Mouse (Mus musculus) large intestine, adult 2 months (tissue): ENCODE results near the gene Kl. TPM values are rescaled to one million over a fixed set of nuclear protein-coding genes. Genes with fewer than 3 reads are reported as not detected.

ENCODE experiments used
- DNase-seq: peaks from one replicate; pipeline ENCODE4 v3.0.0-alpha.2; 2012; ENCODE audit warnings: low read depth, low spot score
- WGBS: fragments of 180-500 bp; shearing (Covaris S2); methylation state at CpG from one replicate; pipeline ENCODE4 v1.1.7; 2018; 5-methylcytosine and 5-hydroxymethylcytosine counted together
- polyA plus RNA-seq: library from polyadenylated mRNA; depleted of rRNA; stranded (reverse); fragments of >200 nt; gene quantifications from 2 replicates; pipeline ENCODE4 v1.2.3, GENCODE M21; 2012; rRNA removed

The Kl gene
- 0.07 and 0.15 TPM in 2 replicates for polyA plus RNA-seq

DNA sequence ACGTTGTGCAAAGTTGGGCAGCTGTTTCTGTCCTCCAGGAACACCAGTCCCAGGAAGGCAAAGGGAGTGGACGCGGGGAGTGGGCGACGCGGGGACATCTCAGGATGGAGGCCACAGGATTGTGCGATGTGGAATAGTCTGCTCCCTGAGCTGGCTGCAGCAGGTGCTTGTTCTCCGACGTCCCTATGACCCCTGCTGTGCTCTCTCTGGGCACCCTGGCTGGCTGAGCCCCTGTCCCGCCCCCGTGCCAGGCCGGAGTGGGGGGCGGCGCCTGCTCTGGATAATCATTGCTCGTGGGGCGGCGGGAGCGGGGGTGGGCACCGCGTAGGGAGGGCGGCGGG is at the start of gene Kl:
TSS of gene Kl (plus strand) at position 280 of the 341 bp plus-strand sequence.
- 3% methylated on average over 22 of the region's 22 CpGs for WGBS
- DNase-seq: no peak

DNA sequence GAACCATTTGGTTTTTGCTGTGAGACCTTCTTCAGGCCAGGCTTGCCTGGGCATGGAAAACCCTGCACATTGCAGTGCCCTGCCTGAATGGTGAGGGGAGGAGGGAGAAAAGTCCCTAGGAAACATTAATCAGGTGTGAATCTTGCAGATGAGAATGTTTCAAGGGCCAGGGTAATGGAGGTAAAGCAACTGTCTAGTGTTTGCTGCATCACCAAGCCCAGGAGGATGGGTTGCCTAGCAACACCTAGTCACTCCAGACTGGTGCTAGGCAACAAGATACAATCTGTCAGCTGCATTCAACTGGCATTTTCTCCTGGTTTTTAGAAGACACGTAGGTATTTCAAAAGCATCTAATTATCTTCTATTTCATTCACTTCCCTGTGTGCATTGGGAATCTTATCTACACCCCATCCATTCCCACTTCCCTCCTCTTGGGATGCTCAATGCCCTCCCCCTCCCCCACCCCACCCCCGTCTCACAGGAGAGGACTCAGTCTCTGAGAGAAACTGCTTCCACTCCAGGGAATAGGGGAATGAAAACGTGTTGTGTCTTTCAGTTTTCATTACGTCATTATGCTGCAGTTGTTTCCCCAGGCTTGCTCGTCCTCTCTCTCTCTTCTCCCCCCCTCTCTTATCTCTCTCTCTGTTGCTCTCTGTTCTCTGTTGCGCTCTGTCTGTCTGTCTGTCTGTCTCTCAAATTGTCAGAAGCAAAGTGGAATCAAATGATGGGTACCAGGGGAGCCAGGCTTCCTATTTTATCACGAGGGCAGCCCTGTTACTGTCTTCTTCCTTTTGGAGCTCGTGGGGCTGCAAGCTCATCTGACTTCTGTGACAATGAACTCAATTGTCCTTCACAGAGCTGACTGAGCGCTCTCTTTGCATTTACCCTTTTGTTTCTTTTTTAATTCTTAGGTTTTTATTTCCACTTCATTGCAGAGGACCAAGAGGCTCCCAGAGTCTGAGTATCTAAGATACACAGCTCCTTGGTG is 46.1 kb upstream of the Kl start:
- DNase-seq: no peak
- WGBS: 48% methylated on average over 9 of the region's 9 CpGs

DNA sequence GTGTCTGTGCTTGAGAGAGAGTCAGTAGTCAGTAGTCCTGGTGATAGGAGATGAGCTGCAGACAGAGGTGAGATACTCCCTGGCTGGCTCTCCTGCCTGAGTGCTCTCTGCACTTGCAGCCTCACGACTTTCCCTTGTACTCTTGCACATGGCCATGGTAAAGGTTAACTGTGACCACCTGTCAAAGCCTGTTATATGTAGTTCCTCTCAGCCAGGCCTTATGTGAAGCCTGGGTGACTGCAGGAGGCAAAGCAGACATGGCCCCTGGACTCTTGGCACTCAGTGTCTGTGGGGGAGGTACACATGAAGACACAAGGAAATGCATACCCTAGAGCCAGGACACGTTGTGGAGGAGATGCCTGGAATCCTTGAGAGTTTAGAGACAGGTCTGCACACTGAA is 40.3 kb upstream of the Kl start:
- no peak for DNase-seq

DNA sequence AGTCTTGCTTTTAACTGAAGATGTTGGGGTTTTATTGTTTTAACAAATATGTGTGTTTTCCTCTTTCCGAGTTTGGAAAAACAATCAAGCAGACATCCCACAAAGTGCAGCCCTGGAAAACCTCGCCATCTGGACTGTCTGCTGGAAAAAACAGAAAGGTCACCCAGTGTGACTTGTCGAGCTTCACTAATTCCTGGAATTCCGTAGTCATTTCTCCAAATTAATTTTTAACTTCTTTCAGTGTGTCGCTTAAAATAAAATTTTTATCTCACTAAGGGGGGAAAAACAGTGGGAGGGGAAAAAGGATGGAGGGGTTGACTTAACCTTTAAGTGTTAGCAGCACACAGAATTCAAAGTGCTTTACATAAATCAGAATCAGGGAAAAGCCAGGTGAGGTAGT is 39.8 kb upstream of the Kl start:
- DNase-seq: no peak

More for the DNA sequence above, 40.3 kb upstream of the Kl start:
- 22% methylated on average over 2 of the region's 2 CpGs for WGBS

DNA sequence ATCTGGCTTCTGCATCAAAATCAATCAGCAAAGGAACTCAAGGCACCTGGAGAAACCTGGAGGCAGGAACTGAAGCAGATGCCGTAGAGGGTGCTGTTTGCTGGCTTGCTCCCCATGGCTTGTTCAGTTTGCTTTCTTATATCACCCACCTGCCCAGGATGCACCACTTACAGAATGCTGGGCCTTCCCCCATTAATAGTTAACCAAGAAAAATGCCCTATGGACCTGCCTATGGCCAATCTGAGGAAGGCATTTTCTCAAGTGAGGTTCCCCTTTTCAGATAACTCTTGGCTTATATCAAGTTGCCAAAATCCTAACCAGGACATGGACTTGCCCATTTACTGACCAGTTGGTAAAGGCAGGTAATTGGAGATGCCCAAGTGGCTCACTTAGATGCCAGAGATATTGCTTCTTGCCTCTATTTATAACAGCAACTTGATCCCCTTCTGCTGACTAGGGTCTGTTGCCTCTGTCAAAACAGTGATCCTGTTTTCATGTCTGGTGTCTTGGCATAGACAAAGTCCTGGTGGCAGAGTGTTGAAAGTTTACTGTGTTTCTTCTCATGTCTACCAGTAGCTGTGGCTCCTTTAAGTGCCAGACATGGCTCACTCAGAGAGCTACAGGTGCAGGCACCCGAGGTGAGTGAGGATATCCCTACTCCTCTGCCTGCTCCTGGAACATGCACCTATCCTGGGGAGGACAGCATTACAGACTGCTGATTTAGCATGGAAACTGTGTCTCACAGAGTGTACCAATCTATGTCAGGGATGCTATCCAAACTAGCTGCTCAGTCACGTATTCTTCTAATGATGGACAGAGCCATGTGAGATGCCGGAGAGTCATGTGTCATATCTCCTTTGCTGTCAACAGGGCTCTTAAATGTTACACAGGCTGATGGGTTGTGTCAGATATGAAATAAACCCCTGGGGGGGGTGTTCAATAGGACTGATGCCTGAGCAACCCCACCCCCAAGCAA is 37.0 kb upstream of the Kl start:
- DNase-seq: no peak
- WGBS: 71% methylated on average over 4 of the region's 4 CpGs

More for the DNA sequence above, 39.8 kb upstream of the Kl start:
- WGBS: 28% methylated on average over 5 of the region's 5 CpGs

DNA sequence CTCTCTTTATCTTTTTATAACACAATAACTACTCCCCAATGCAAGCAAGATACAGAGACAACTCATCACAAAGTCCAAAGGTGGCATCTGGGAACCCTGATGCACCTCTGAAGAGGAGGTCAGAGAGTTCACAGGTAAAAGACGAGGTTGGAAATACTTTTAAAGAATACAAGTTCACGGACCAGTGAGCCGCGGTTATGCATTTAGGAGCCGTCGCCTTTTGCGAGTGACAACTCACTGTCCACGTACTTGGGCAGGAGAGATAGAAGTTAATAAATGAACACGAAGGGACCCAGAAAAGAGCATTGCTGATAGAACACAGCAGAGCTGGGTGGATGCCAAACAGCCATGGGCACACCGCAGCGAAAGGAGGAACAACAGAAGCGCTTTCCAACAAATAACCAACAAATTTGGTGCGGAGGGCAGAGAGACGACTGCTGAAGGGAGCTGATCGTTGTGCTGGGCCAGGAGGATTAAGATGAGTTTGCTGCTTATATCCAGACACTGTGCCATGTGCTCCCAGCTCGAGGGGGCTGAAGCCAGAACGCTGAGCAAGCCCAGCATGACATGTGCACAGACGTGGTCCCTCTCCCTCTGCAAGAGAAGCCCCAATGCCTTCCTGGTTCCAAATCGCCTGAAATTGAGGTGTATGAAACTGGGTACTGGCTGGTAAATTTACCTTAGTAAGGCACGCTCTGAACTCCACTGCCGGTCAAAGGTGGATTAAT is 35.1 kb upstream of the Kl start:
- DNase-seq: no peak
- 58% methylated on average over 21 of the region's 21 CpGs for WGBS

DNA sequence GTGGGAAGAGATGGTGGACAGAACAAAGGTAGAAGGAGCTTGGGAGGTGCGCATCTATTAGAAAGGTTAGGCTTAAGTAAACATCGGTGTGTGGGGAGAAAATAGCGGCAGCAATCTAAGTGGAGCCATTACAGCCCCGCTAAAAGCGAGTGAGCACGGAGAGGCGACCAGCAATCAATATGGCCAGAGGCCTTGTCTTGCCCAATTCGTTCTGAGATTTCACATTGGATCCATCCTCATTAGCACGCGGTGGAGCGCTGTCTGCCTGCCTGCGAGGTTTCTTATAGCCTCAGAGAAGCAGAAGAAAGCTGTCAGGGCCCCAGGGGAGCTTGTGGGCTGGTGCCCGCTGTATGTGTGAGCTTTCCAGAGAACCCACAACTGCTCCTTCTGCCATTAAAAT is 33.8 kb upstream of the Kl start:
- DNase-seq: no peak
- WGBS: 81% methylated on average over 13 of the region's 13 CpGs

DNA sequence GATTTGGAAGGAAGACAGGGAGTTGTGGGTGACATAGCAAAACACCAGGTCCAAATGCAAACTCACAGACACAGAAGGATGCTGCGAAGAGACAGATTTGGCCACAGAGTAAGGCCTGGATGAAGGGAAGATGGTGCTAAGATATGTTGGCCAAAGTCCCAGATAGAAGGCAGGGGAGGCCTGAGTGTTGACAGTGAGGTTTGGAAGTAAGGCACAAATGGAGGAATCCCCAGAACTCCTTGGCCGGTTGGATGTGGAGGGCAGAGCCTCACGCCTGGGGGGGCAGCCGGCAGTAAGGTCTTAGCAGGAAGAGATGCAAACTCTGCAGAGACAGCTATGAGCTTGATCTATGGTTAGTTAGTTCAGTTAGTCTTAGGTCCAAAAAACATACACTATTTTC is 33.1 kb upstream of the Kl start:
- WGBS: 84% methylated on average over 4 of the region's 4 CpGs

DNA sequence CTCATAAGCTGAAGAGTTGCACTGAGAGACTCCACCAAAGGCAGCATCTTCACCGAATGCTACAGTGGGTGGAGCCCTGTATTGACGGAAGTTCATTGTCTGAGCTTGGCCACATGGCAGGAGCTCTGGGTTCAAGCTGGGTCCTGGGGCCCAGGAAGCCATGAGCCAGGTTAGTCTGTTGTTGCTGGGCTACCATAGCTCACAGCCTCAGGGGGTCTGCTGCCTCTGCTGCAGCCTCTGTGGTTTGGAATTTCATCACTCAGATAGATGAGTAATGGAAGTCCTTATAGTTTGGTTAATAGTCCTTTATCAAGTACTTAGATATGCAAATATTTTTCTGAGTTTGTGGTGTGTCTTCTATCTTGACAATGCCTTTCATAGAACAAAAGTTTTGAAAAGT is 32.4 kb upstream of the Kl start:
- no peak for DNase-seq
- 68% methylated on average over 2 of the region's 2 CpGs for WGBS

More for the DNA sequence above, 33.1 kb upstream of the Kl start:
- DNase-seq: no peak

DNA sequence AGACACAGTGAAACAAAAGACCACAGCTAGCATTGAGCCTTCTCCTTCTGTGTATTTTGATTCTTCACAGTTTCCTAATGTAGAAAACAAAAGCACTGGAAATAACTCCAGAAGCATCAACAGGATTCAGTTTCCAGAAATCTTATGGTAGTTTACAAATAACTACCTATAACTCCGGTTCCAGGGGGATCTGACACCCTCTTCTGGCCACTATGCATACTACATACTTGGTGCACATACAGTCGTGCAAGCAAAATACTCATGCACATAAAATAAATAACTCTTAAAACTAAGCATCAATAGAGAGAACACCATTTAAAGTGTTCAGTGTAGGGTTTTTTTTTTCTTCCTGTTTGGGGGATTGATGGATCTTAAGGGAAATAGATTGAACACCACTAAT is 23.0 kb upstream of the Kl start:
- 76% methylated on average over 2 of the region's 2 CpGs for WGBS

DNA sequence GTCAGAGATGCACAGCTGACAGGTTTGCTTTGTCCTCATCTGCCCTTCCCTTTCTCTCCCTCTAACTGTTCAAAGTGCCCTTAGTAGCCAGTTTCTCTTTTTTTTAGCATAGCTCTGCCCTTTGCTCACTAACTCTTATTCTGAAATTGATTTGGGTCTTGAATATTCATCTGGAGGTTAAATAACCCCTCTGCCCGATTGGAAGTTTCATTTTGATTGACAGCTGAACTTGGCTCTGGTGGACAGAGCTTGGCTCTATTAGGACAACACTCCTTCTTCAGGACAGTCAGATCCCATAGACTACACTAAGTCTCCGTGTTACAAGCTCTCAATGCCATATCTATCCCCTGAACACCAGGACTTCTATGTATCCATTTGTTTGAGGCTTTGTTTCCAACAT is 19.8 kb upstream of the Kl start:
- no peak for DNase-seq
- WGBS: 49% methylated on average over 2 of the region's 2 CpGs

More for the DNA sequence above, 23.0 kb upstream of the Kl start:
- DNase-seq: no peak

DNA sequence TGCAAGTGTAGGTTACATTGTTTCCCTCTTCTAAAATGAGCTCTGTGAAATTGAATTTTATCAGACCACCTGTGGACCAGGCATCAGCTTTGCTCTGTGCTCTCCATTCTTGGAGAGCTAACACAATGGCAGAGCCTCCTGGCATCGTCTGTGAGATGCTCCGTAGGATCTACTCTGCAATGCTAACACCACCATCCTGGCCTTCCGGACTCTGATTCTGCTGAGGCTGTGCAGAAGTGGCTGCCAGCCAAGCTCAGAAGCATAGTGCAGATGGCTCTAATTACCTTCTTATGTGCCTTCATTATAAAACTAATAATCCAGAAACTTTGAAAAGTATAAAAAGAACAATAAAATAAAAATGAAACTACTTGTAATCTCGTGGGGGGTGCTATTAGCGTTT is 16.2 kb upstream of the Kl start:
- no peak for DNase-seq
- WGBS: 37% methylated on average over 5 of the region's 5 CpGs

DNA sequence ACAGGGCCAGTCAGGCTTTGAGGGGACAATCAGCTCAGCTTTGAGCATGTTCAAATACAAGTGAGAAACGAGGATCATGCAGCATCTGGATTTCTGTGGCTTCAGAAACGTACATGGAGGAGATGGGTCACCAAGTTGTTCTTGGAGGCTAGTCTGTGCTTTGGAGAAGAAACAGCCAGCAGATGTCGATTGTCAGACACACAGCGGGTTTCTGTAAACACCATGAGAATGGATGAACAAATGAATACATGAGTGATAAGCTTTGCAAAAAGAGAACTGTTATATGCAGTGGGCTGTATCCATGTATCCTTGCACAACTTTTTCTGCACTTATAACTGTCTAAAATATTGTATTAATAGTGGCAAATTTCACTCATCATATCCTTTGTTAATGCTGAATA is 15.6 kb upstream of the Kl start:
- no peak for DNase-seq
- 65% methylated on average over 4 of the region's 4 CpGs for WGBS

DNA sequence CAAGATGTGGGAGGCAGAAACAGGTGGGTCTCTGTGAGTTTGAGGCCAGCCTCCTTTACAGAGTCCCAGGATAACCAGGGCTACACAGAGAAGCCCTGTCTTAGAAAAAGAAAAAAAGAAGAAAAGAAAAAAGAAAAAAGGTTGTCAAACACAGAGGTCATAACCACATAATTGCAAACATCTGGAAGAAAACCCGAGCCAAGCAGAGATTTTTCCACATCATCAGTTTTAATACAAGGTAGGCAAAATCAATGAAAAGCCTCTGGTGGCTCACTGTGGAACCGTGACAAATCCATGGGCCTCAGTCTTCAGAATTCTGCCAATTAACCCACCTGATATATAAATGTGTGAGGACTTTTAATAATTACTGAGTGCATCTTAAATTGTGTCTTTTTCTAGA is 14.9 kb upstream of the Kl start:
- DNase-seq: no peak
- WGBS: 59% methylated on average over 2 of the region's 2 CpGs

DNA sequence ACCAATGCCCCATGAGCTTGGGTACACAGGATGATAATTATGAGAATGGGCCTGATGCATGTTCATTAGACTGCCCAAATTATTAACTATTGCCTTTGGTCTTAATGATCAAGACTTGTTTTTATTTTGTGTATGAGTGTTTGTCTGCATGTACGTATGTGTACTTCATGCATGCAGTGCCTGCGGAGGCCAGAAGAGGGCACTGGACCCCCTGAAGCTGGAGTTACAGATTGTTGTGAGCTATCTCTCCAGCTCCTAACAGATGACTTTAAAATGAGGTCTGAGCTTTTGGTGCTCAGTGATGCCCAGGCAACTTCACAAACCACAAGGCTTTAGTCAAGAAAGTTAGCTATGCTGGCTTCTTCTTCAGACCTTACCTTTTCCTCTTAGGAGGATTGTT is 6.8 kb upstream of the Kl start:
- no peak for DNase-seq
- WGBS: 99% methylated on average over 2 of the region's 2 CpGs

DNA sequence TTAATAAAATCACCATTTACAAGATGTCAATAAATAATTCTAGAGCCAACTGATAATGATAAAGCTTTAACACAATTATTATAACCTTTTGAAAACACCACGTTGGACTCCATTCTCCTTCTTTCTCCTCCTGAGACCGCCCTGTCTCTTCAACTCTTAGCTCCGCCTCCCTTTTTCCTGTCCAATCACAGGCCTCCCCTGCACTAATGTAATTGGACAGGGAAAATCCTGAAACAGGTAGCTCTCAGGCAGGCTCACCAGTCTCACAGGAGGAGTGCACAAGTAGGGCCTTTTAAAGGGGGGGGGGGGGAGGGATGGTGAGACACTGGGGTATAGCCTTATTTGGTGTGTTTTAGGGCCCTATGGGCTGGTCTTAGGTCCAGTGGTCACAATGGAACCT is 3.3 kb upstream of the Kl start:
- whole genome bisulfite sequencing: 80% methylated on average over 3 of the region's 3 CpGs
- no peak for DNase-seq

DNA sequence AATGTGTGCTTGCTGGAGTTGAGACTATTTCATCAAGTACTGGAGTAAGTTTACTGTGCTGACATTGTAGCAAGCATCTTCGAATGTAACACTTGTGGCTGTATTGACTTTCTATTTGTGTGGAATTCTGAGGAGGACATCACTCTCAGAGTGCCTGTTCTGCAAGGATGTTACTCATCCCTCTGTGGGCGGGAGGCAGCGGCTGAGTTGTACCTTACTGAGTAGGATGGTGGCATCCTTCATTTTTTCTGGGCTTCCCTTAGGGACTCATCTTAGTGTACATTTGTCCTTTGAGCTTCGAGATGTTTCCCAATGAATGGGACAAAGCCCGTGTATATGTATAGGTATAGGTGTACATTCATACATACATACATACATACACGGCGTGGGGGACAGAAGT is 1.1 kb upstream of the Kl start:
- 90% methylated on average over 7 of the region's 7 CpGs for WGBS
- DNase-seq: no peak

DNA sequence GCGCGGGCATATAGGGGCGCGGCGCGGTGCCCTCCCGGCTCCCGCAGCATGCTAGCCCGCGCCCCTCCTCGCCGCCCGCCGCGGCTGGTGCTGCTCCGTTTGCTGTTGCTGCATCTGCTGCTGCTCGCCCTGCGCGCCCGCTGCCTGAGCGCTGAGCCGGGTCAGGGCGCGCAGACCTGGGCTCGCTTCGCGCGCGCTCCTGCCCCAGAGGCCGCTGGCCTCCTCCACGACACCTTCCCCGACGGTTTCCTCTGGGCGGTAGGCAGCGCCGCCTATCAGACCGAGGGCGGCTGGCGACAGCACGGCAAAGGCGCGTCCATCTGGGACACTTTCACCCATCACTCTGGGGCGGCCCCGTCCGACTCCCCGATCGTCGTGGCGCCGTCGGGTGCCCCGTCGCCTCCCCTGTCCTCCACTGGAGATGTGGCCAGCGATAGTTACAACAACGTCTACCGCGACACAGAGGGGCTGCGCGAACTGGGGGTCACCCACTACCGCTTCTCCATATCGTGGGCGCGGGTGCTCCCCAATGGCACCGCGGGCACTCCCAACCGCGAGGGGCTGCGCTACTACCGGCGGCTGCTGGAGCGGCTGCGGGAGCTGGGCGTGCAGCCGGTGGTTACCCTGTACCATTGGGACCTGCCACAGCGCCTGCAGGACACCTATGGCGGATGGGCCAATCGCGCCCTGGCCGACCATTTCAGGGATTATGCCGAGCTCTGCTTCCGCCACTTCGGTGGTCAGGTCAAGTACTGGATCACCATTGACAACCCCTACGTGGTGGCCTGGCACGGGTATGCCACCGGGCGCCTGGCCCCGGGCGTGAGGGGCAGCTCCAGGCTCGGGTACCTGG is 488 bp downstream of the Kl start:
- WGBS: 5% methylated on average over 89 of the region's 89 CpGs
- no peak for DNase-seq

DNA sequence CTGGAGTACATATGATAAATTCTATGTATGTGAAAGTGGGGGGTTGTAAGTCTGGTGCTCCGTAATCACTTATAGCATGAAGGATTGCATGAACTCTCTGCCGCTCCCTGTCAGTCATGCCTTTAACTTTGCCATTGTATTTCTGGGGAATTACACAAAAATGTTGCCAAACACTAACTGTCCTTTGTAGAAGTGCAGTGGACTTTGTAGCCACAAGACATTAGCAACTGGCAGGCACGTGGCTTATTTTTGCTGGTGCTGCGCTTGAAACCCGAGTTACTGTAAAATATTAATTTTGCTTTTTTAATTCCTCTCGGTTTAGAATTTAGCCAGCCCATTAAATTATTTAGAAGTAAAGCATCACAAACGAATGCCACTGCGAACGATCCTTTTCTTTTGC is 2.4 kb downstream of the Kl start:
- DNase-seq: no peak
- WGBS: 85% methylated on average over 9 of the region's 9 CpGs
